Mouse (Mus musculus): ENCODE measurements around the gene Taok3. TPM values are rescaled to one million over a fixed set of nuclear protein-coding genes. Genes with fewer than 3 reads are reported as not detected.
"Not testable (repeated sequence)": the region's sequence is repeated elsewhere in the genome, so short reads cannot be mapped to it uniquely, and the experiment has no call there.

The Taok3 gene
- polyA plus RNA-seq, 1 experiment = 18.1 TPM

DNA sequence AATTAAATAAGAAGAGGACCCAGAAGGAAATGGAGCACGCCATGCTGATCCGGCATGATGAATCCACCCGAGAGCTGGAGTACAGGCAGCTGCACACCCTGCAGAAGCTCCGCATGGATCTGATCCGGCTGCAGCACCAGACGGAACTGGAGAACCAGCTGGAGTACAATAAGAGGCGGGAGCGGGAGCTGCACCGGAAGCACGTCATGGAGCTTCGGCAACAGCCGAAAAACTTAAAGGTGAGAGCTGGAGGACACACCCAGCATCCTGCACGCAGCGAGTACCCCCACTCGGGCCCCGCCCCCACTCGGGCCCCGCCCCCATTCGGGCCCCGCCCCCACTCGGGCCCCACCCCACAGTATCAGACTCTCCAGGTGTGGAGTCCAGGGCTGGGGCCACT is 143.6 kb downstream of the Taok3 start:
- no peak for DNase-seq (ENCODE audit: low spot score)

DNA sequence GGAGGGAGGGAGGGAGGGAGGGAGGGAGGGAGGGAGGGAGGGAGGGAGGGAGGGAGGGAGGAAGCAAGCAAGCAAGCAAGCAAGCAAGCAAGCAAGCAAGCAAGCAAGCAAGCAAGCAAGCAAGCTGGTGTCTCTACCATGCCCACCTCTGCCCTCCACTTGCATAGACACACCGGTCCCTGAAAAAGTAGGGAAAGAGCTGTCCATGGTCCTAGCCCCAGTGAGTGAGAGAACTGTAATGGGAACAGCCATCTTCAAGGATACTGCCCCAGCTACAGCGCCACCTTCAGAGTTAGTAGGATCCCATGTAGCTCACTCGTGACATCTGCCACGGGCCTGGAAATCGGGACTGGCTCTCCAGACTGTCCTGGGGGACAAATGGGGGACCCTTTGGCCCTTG is 144.8 kb downstream of the Taok3 start:
- no peak for DNase-seq (ENCODE audit: low spot score)

DNA sequence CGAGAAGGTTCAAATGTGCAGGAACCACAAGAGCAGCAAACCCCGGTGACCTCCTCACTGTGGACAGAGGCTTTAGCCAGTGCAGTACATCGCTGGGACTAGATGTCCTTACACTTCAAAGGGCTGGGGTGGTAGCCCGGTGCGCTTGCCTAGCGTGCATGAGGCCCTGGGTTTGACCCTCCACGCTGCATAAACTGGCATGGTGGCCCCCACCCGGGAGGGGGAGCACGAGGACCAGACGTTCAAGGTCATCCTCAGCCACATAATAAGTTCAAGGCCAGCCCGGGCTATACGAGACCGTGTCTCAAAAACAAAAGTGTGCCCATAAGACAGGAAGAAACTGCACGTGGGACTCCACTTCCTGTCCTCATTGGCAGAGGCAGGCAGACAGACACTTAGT is 148.0 kb downstream of the Taok3 start:
- no peak for DNase-seq (ENCODE audit: low spot score)

DNA sequence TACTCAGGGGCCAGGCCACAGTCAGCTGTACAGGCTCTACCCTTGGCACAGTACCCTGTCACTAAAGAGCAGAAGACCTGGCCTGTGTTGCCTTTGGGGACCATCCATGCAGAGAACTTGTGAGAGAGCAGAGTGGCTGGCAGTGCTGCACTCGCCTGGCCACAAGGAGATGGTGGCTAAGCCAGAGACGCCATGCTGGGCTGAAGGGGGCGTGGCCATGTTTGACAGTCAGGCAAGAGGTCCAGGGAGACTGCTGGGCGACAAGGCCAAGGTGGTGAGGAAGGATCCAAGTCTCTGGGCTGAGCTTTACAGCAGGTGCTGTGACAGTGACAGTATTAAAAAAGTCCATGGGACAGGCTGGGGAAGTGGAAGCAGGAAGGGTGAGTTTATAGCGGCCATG is 148.8 kb downstream of the Taok3 start:
- DNase-seq (ENCODE audit: low spot score) = no peak

DNA sequence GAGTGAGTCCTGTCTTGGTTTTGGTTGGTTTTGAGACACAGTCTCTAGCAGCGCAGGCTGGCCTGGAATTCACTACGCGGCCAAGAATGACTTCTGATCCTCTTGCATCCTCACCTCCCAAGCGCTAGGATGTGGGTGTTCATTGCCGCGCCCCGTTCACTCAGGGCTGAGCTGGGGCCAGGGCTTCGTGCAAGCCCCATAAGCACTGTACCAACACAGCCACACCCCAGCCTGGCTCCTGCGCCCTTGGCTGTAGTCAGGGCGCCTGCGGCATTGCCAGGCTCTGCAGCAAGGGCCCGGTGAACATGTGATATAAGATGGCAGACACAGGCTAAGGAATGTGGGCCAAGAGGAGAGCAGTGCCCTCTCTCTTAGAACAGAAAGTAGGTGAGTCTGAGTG is 149.5 kb downstream of the Taok3 start:
- DNase-seq (ENCODE audit: low spot score) = no peak

DNA sequence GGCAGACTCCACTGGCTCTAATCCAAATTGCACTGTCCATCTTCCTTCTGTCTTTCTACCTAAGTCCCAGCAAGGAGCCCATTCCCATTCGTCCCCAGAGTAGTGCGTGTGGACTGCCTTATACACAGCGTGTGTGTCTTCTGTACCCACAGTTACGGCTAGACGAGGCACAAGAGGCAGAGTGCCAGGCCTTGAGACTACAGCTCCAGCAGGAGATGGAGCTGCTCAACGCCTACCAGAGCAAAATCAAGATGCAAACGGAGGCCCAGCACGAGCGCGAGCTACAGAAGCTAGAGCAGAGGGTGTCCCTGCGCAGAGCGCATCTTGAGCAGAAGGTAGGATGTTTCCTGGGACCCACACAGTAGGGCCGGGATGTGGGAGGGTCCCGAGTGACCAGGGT is 152.0 kb downstream of the Taok3 start:
- DNase-seq (ENCODE audit: low spot score) = no peak

DNA sequence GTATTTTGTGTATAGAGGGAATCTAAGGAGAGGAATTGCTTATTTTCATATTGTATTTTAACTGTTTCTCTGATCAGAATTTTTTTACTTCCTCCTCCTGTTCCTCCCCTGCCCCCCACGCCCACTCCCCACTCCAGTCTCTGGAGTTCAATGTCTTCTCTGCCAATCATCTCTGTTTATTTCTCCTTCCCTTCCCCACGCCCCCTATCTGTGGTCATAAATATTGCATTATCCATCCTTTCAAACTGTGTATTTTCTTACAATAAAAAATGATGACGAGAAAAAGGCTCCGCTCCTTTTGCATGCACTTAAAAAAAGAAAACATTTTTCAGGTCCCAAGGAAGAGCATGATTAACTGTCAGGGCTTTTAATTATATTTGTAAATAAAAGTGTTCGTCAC is 154.9 kb downstream of the Taok3 start:
- DNase-seq (ENCODE audit: low spot score) = no peak

DNA sequence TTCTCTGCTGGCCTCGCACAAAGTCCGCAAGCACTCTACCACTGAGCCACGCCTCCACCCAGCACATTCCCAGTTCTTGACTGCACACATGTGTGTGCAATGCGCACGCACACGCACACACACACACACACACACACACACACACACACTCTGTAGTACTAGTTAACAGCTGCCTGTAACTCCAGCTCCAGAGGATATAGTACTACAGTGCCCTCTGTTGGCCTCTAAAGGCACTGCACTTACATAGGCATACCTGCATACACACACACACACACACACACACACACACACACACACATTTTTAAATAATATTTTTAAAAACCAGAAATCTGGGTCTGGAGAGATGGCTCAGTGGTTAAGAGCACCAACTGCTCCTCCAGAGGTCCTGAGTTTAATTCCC is 157.9 kb downstream of the Taok3 start:
- no peak for DNase-seq (ENCODE audit: low spot score)

DNA sequence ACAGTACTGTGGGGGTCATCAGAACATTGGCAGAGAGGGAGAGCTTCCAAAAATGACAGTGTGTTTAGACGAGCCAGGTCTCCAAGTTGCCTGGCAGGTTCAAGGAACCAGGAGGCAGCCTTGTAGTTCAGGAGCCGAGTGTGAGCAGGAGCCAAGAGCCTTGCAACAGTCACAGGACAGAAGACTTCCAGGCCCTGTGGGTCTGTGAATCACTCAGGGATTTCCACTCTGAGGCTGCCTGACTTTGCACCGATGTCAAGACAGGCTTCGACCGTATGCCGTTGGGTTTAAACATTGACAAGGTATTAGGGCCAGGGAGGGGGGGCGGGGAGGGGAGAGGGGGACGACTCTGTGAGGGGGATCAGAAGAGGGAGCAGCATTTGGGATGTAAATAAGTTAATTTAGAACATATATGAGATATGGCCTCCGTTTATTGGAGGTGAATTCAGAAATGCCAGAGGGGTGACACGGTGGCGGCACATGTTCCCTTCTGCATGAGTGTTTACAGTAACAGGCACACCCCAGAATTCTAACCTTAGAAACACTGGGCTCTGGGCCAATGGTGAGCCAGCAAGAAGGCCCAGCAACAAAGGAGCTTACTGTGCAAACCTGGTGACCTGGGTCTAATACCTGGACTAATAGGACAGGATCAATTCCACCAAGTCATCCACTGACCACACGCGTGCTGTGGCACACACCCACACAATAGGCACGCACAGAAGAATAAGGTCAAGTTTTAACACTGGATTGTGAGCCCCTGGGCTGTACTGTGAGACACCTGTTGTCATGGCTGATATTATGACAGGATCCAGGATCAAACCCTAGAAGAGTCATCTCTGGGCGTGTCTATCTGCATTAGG is 159.1 kb downstream of the Taok3 start:
- DNase-seq (ENCODE audit: low spot score) = peak; percentile 35

DNA sequence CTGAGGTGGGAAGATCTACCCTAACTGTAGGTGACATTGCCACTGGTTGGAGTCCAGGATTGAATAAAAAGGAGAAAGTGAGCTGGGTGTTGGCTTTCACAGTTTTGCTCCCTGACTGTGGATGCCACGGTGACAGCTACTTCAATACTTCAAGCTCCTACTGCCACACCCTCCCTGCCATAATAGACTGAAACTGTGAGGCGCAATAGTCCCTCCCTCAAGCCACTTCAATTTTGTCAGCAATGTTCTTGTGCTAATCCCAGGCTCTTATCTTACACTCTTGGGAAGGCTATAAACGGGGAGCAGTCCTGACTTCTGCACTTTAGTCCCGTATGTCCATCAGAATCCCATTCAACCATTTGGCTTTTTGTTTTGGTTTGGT is 159.7 kb downstream of the Taok3 start:
- DNase-seq (ENCODE audit: low spot score) = no peak

DNA sequence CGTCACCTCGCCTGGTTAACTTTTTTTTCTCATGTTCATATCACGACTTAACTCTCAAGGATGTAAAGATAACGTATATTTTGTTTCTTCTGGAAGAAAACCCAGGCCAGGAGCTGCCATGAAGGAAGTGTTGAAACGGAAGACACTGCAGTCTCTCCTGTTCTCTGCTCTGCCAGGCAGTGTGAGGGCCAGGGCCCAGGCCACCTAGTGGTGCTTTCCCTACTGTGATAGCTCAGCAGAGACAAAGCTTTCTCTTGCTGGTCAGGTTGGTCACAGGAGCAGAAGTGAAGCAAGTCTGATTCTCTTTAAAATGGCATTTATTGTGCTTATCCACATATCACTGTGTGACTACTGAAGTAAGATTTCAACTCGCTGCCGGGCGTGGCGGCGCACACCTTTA is 161.6 kb downstream of the Taok3 start:
- no peak for DNase-seq (ENCODE audit: low spot score)

DNA sequence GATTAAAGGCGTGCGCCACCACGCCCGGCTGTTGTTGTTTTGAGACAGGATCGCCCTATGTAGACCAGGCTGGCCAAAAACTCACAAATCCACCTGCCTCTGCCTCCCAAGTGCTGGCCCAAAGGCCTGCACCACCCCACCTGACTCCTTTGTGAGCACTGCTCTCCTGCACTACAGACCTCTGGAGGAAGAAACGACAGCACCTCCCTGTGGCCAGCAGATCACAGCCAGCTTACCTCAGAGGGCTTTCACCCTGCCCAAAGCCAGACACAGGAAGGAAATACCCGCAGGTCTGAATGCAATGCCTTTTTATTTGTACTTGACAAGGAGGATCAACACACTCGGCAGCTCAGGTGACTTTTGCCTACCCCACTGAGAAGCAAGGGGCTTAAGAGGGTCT is 162.4 kb downstream of the Taok3 start:
- no peak for DNase-seq (ENCODE audit: low spot score)

DNA sequence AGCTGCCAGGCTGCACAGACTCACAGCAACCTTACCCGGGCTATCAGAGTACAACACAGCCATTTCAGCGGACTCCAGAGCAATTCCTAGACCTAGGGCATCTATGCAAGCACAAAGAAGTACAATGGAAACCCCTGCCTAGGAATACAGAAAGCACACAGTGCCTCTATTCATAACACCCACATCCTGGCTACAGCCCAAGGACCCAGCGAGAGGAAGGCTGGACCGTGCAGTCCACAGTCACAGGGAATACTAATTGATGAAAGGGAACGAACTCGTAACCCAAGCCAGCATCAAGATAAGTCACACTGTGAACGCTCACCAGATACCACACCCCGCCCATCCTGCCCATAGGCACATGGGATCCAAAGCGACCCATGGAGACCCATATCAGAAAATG is 164.1 kb downstream of the Taok3 start:
- no peak for DNase-seq (ENCODE audit: low spot score)

DNA sequence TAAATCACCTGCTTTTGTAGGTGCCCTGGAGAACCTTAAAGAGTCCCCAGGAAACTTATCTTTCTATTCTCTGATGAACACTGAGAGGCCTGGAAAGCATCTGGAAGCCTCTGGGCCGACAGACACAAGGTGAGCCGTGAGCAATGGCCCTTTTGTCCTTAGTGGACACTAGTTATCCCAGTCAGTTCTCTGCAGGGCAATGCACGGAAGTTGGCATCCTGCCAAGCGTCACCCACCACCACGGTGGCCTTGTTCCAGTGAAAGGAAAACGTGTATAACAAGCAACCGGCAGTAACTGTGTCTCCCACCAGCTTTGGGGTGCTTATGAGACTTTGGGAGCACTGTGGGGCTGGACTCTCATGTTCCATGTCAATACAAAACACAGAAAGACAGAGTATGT is 164.8 kb downstream of the Taok3 start:
- no peak for DNase-seq (ENCODE audit: low spot score)

DNA sequence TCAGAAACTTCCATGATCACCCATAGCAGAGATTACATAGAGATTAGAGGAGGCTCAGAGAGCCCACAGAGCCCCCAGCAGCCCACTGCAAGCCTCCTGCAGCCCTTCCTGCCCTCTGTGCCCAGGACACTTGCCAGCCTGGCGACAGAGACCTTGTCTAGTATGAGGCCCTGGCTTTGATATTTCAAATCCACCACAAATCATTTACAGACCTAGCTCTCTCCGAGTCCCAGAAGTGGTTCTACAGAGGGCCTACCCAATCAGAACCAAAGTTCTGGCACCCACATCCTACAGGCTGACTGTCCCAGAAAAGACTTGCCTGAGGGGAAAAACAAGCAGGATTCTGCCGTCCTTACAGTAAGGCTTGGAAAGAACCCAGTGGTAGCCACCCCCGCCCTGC is 165.3 kb downstream of the Taok3 start:
- no peak for DNase-seq (ENCODE audit: low spot score)

DNA sequence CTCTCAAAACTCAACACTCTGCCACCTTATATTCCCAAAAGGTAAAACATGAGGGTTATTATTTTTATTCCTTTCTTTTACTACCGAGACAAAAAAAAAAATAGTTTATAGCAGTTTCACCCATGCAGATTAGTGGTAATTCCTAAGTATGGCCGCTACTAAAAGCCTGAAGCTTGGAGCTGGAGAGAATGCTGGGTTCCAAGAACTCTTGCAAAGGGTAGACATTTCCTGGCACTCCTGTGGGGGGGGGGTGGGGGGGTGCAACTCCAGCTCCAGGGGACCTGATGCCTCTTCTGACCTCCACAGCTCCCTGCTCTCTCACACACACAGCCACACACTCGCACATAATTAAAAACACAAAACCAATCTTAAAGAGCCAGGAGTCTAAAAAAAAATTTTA is 166.4 kb downstream of the Taok3 start:
- DNase-seq (ENCODE audit: low spot score) = no peak

DNA sequence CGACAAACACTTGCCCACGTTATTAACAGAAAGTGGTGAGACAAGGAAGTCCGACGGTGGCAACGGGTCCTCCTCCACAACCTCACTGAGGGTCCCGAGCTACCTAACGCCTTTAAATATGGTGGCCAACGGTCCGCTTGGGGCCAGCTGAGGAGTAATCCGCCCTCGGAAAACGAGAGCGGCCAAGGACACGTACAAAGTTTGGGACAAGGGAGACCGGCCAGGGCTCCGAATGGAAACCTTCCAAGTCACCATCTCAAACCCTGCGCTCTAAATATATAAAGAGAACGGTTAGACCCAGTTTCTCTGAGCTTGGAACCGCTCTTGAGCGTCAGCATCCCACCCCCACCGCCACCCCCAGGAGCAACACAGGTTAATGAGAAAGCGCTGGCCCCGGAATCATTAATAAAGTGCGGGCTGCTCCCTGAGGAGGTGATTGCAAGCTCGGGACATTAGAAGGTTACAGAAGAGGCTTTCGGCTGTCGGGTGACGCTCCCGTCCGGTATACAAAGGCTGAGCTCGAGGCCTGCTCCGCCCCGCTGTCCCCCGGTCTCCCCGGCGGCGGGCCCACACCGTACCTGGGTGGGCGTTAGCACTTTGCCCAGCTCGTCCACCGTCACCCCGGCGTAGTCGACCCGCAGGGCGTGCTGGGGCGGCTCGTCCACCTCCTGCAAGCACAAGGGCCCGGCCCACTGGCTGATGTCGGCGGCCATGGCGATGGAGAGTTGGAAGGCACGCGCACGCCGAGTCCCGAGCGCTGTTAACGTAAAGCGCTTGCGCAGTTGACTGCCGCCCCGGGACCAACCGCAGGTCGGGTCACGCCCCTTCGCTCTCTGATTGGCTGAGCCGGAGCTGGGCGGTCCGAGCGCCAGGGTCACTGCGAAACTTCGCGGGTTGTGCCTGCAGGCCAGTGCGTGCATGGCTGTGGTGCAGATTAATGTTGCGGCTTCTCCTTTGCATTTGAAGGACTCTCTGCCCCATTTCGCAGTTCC is 167.2 kb downstream of the Taok3 start, which contains the start of gene Pebp1:
Gene Pebp1 (minus strand): TSS at position 795 of the 992 bp plus-strand sequence.
- DNase-seq (ENCODE audit: low spot score) = peak; percentile 89

DNA sequence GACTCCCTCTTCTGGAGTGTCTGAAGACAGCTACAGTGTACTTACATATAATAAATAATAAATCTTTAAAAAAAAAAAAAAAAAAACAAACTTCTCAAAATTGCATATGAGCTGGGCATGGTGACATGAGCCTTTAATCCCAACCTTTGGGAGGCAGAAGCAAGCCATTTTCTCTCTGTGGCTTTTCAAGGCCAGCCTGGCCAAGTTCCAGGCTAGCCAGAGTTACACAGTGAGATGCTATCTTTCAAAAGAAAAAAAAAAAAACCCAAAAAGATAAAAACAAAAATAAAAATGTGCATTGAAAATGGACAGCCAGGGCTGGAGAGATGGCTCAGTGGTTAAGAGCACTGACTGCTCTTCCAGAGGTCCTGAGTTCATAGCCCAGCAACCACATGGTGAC is 169.7 kb downstream of the Taok3 start:
- DNase-seq (ENCODE audit: low spot score) = no peak

DNA sequence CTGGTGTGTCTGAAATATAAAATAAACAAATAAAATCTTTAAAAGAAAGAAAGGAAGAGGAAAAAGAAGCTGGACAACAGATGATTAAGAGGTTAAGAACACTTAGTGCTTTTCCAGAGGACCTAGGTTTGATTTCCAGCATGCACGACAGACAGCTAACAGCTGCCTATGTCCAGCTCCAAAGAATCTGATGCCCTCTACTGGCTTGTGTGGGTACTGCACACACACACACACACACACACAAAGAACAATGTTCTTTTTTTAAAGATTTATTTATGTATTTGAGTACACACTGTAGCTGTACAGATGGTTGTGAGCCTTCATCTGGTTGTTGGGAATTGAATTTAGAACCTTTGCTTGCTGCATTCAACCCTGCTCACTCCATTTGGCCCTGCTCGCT is 170.2 kb downstream of the Taok3 start:
- no peak for DNase-seq (ENCODE audit: low spot score)

DNA sequence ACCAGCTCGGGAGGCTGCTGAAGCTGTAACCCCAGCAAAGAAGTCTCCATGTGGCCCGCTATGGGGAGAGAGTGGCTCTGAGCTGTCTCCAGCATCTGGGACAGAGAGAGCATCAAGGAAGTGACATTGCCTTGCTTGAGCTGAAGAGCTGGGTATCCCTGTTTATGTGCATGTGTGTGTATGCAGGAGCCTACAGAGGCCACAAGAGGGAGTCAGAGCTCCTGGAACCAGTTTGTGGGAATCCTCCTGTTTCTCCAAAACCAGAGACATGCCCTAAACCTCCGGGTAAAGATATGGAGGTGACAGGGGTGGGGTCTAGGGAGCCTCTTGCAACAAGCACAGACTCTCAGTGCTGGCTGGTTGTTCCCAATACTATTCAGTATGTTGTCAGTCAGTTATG is 171.4 kb downstream of the Taok3 start:
- no peak for DNase-seq (ENCODE audit: low spot score)

DNA sequence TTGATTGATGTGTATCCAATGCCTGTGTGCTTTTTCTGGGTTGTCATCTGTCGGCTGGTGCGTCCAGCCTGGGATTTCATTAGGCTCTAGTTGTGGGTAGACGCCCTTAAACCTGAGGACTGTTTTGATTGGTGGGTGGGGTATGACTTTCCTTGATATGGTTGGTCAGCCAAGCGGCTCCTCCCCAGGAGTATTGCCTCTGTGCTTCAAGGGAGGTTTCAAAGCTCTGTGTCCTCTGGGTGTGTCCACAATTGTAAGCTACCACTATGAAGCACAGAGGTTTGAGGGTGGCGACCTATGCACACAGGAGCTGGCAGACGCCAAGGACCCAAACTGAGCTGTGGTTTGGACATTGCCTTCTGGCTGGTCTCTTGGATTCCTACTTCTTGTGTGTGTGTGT is 172.6 kb downstream of the Taok3 start:
- no peak for DNase-seq (ENCODE audit: low spot score)

DNA sequence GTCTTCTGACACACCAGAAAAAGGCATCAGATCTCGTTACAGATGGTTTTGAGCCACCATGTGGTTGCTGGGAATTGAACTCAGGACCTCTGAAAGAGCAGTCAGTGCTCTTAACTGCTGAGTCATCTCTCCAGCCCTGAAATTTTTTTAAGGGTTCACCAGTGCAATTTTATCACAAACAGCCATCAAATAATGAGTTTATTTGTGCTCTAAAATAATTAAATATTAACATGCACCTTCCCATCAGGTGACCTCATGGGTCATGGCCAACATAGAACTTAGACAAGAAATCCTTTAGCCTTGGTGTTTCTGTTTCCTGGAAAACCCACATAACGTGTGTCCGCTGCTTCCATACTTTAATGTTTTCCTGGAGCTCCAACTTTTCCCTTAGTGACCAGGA is 173.8 kb downstream of the Taok3 start:
- DNase-seq (ENCODE audit: low spot score) = not testable (repeated sequence)

DNA sequence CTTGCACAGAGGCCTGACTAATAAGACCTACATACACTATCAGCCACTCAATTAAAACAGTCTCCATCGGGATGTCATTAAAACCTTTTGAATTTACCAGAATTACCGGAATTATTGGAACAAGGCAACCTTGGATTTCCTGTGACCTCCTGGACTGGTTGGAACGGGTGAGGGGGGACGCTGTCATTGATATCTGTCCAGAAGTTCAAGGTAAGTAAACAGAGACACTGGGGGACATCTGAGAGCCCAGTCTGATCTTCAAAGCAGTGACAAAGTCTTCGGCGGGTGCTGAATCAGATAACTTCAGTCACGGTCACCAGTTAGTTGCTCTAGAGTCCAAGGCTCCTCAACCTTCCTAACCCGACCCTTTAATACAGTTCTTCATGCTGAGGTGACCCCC is 175.1 kb downstream of the Taok3 start:
- DNase-seq (ENCODE audit: low spot score) = no peak
